Mouse (Mus musculus): ENCODE measurements around the gene D17Wsu92e. TPM values are rescaled to one million over a fixed set of nuclear protein-coding genes. Genes with fewer than 3 reads are reported as not detected.

D17Wsu92e gene
- polyA plus RNA-seq, 1 experiment from 2014 or later: 10.6 TPM

DNA sequence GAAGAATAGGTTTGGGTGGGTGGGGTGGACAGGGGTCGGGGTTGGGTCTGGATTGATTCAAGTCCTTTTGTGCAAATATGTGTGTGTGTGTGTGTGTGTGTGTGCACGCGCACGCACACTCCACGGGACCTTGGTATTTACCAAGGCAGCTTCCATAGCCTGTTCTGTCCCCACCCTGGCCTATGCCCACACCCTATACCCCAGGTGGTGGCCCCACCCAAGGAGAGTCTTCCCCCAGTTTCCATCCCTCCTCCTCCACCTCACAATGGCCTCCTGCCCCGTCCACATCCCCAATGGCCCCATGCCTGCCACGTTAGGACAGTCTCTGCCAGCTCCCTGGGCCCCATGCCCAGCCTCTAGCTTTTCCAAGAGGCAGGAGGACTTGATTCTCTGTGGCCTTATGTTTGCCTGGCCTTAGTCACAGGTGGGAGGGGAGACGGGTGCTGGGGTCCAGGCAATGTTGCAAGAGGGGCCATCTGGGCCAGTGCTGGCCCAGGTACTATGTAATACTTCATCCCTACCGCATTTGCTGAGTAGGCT lies 99.3 kb downstream of the D17Wsu92e start:
- Histone ChIP-seq H3K36me3 (no peaks in the 10 kb centered on the region), H3K27me3 (no peaks in the 10 kb centered on the region), H3K9me3 (no peaks in the 10 kb centered on the region), H3K4me3 (no peak overlapping the region), H3K27ac (replicated peaks) (no peak overlapping the region), H3K9ac (replicated peaks) (no peak overlapping the region), H3K4me1 (peaks cover 16% of the 10 kb centered on the region), H3K4me2 (replicated peaks) (no peak overlapping the region)
- WGBS: 64% methylated on average over 9 of the region's 9 CpGs
- no peak for ATAC-seq (replicated peaks)

DNA sequence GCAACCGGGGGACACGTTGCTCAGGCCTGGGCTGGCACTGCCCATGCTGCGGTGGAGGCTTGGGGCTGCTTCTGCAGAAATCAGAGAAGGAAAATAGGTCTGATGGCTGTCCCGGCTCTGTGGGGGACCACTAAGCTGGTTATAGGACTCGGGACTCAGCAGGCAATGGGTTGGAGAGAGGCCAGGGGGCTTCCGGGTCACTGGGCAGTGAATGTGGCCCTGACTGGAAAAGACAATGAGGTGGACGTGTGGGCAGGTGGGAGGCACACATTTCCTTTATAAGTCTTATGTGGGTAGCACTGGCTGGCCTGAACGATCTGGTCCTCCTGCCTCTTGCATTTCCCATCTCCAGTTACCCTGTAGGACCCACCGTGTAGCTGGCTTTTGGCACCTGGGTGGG lies 100.1 kb downstream of the D17Wsu92e start:
- H3K4me2 ChIP-seq (replicated peaks): no peak overlapping the region
- H3K9me3 ChIP-seq: no peaks in the 10 kb centered on the region
- no peak overlapping the region for H3K27ac ChIP-seq (replicated peaks)
- ATAC-seq (replicated peaks): no peak
- no peaks in the 10 kb centered on the region for H3K36me3 ChIP-seq
- no peak overlapping the region for H3K4me3 ChIP-seq
- H3K4me1 ChIP-seq: peaks cover 14% of the 10 kb centered on the region
- H3K27me3 ChIP-seq: no peaks in the 10 kb centered on the region
- 25% methylated on average over 9 of the region's 9 CpGs for WGBS
- no peak overlapping the region for H3K9ac ChIP-seq (replicated peaks)

DNA sequence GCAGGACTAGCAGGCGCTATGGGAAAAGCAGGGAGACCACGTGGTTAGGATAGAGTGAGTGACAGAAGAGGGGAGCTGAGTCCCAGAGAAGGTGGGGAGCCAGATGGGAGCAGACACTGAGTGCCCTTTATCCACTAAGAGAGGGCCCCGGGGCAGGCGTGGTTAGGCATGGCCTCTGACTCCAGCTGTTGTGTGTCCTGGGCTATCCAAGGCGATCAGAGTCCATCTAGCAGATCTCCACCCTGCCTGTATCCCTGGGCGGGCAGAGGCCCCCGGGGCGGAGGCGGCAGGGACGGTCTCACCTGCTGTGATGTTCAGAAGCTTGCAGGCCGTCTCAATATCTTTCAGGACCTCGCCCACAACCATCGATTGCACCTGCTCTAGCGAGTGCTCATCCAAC lies 100.8 kb downstream of the D17Wsu92e start:
- Histone ChIP-seq H3K27me3 (no peaks in the 10 kb centered on the region), H3K9ac (replicated peaks) (no peak overlapping the region), H3K4me2 (replicated peaks) (no peak overlapping the region), H3K27ac (replicated peaks) (no peak overlapping the region), H3K9me3 (no peaks in the 10 kb centered on the region), H3K36me3 (no peaks in the 10 kb centered on the region), H3K4me3 (no peak overlapping the region), H3K4me1 (peaks cover 10% of the 10 kb centered on the region; the same call in 1 of the 2 replicates)
- no peak for ATAC-seq (replicated peaks)
- WGBS: 72% methylated on average over 14 of the region's 14 CpGs

DNA sequence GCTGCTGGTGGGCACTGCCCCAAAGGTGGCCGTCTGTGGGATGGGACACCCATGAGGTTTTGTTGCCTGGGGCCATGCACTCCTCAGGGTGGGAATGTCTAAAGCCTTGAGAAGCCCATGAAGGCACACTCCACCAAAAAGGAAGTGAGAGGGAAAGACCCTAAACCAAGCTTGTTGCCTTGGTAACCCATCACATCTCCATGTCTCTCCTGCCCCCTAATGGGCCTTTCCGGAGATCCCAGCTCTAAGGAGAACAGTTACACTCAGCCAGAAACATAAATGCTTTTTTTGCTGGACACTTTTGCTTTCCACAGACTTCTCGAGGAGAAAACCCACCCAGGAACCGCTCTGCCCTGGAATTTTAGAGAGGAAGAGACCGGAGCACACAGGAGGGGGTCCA lies 102.2 kb downstream of the D17Wsu92e start:
- no peak overlapping the region for H3K9ac ChIP-seq (replicated peaks)
- 0 out of 2 replicates have a peak, but pooled peaks cover 4% of the 10 kb centered on the region for H3K27me3 ChIP-seq
- no peak; the same call in 1 of the 2 replicates for ATAC-seq (replicated peaks)
- 61% methylated on average over 5 of the region's 5 CpGs for WGBS
- H3K36me3 ChIP-seq: no peaks in the 10 kb centered on the region
- no peak overlapping the region for H3K27ac ChIP-seq (replicated peaks)
- peaks cover 10% of the 10 kb centered on the region; the same call in 1 of the 2 replicates for H3K4me1 ChIP-seq
- no peaks in the 10 kb centered on the region for H3K9me3 ChIP-seq
- no peak overlapping the region for H3K4me3 ChIP-seq
- H3K4me2 ChIP-seq (replicated peaks): no peak overlapping the region

DNA sequence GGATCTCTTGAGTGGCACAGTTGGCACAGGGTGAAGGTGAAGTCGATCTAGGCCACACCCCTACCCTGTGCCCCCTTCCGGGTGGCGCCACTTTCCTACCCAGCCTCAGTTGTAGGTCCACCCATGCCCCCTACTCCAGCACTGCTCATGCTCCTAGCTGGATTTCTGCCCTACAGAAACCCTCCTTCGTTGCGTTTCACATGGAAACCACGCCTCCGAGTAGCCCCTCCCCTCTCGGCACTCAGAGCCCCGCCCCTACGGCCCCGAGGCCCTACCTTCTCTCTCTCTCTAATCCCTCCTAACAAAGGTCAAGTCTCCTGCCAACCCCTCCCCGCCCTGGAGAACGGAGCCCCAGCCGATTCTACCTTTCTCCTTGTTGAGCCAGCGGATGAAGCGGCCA lies 103.6 kb downstream of the D17Wsu92e start:
- H3K36me3 ChIP-seq: no peaks in the 10 kb centered on the region
- H3K4me2 ChIP-seq (replicated peaks): peak overlapping the region; percentile 31
- no peak overlapping the region for H3K9ac ChIP-seq (replicated peaks)
- 3% methylated on average over 16 of the region's 16 CpGs for WGBS
- H3K27ac ChIP-seq (replicated peaks): no peak overlapping the region
- H3K4me1 ChIP-seq: peaks cover 10% of the 10 kb centered on the region; the same call in 1 of the 2 replicates
- peak overlapping the region; percentile 17 for H3K4me3 ChIP-seq
- no peaks in the 10 kb centered on the region for H3K9me3 ChIP-seq
- H3K27me3 ChIP-seq: 0 out of 2 replicates have a peak, but pooled peaks cover 4% of the 10 kb centered on the region
- ATAC-seq (replicated peaks): peak; percentile 70; the same call in 1 of the 2 replicates

DNA sequence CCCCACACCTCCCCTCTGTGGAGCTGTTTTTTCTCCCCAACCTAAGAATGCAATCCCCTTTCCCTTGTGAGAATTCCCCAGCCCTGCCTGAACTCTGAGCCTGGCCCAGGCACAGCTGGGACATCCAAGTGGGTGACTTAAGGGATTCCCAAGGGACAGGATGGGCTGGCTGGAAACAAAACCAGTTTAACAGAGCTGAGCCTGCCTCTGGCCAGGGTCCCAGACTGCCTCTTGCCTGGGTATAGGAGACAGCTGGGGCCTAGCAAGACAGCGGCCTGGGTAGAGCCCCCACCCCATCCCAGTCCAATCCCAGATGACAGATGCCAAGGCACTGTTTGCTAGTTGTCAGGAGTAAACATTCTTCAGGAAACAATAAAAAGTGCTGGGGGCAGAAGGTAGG lies 107.6 kb downstream of the D17Wsu92e start:
- no peak for ATAC-seq (replicated peaks)
- no peak overlapping the region for H3K27ac ChIP-seq (replicated peaks)

DNA sequence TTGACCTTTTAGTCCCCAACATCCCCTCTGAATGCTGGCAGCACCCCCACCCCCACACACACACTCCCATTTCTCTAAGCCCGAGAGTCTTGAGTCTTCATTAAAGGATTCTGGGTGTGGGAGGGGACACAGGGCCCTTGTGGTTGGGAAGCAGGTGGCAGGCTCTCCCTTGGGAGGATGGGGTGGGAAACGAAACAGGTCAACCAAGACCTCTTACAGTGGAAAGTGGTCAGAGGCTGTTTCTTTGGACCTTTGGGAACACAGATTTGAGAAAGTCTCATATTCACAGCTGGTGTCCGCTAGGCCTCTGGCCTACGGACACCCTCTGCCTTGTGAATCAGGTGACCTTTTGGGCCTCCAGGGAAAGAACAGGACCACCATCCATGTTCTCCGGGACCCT lies 110.8 kb downstream of the D17Wsu92e start:
- no peak overlapping the region for H3K4me3 ChIP-seq
- no peak for ATAC-seq (replicated peaks)
- H3K9me3 ChIP-seq: no peaks in the 10 kb centered on the region
- no peak overlapping the region for H3K27ac ChIP-seq (replicated peaks)
- H3K27me3 ChIP-seq: 0 out of 2 replicates have a peak, but pooled peaks cover 9% of the 10 kb centered on the region
- H3K4me2 ChIP-seq (replicated peaks): no peak overlapping the region
- peaks cover 11% of the 10 kb centered on the region for H3K4me1 ChIP-seq
- no peak overlapping the region for H3K9ac ChIP-seq (replicated peaks)
- H3K36me3 ChIP-seq: no peaks in the 10 kb centered on the region
- WGBS: 77% methylated on average over 5 of the region's 5 CpGs

More for the DNA sequence above, 107.6 kb downstream of the D17Wsu92e start:
- no peaks in the 10 kb centered on the region for H3K9me3 ChIP-seq
- H3K4me3 ChIP-seq: no peak overlapping the region
- no peak overlapping the region for H3K4me2 ChIP-seq (replicated peaks)
- peaks cover 14% of the 10 kb centered on the region for H3K4me1 ChIP-seq
- H3K27me3 ChIP-seq: 0 out of 2 replicates have a peak, but pooled peaks cover 4% of the 10 kb centered on the region
- WGBS: 48% methylated on average over 1 of the region's 1 CpGs
- H3K9ac ChIP-seq (replicated peaks): no peak overlapping the region
- no peaks in the 10 kb centered on the region for H3K36me3 ChIP-seq

DNA sequence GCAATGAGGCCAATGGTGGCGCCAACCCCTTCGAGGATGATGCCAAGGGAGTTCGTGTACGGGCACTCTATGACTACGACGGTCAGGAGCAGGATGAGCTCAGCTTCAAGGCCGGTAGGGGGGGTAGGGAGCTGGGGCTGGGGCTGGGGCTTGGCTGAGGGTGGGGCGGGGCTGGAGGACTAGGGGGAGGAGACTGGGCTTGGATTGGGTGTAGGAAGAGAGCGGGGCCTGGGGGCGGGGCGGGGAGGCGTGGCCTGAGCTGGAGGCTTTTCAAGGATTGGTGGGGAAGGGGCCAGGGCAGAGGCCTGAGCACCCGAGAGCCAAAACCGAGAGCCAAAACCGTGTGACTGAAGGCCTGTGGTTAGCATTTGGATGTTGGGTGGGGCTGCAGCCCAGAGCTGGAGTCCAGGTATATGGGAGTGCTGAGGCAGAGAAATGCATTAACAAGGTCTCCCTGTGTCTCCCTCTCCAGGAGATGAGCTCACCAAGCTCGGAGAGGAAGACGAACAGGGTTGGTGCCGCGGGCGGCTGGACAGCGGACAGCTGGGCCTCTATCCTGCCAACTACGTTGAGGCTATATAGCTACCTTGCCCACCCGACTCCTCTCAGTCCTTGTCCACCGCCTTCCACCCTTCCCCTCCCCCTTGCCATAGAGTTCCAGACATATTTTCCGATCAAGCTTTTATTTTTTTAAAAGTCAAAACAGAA lies 112.3 kb downstream of the D17Wsu92e start:
- H3K9ac ChIP-seq (replicated peaks): peak overlapping the region; percentile 10; the same call in 1 of the 2 replicates
- peak overlapping the region; percentile 42 for H3K4me2 ChIP-seq (replicated peaks)
- no peak overlapping the region for H3K27ac ChIP-seq (replicated peaks)
- H3K4me3 ChIP-seq: peak overlapping the region; percentile 28
- H3K9me3 ChIP-seq: no peaks in the 10 kb centered on the region
- no peaks in the 10 kb centered on the region for H3K36me3 ChIP-seq
- ATAC-seq (replicated peaks): peak; percentile 83
- 0 out of 2 replicates have a peak, but pooled peaks cover 5% of the 10 kb centered on the region for H3K27me3 ChIP-seq
- WGBS: 4% methylated on average over 25 of the region's 25 CpGs
- H3K4me1 ChIP-seq: peaks cover 11% of the 10 kb centered on the region

DNA sequence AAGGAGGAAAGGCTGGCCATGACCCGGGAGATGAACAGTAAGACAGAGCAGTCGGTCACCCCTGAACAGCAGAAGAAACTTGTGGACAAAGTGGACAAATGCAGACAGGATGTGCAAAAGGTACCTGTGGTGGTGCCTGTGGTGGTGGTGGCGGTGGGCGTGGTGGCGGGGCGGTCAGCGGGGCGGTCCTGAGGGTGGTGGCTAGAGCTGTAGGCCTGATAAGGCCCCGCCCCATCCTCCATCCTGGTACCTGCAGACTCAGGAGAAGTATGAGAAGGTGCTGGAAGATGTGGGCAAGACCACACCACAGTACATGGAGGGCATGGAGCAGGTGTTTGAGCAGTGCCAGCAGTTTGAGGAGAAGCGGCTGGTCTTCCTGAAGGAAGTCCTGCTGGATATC lies 114.8 kb downstream of the D17Wsu92e start:
- H3K4me2 ChIP-seq (replicated peaks): no peak overlapping the region
- 0 out of 2 replicates have a peak, but pooled peaks cover 5% of the 10 kb centered on the region for H3K27me3 ChIP-seq
- no peak overlapping the region for H3K27ac ChIP-seq (replicated peaks)
- WGBS: 46% methylated on average over 10 of the region's 10 CpGs
- H3K4me3 ChIP-seq: no peak overlapping the region
- no peak for ATAC-seq (replicated peaks)
- H3K9me3 ChIP-seq: no peaks in the 10 kb centered on the region
- H3K4me1 ChIP-seq: peaks cover 17% of the 10 kb centered on the region
- H3K36me3 ChIP-seq: no peaks in the 10 kb centered on the region
- H3K9ac ChIP-seq (replicated peaks): no peak overlapping the region

DNA sequence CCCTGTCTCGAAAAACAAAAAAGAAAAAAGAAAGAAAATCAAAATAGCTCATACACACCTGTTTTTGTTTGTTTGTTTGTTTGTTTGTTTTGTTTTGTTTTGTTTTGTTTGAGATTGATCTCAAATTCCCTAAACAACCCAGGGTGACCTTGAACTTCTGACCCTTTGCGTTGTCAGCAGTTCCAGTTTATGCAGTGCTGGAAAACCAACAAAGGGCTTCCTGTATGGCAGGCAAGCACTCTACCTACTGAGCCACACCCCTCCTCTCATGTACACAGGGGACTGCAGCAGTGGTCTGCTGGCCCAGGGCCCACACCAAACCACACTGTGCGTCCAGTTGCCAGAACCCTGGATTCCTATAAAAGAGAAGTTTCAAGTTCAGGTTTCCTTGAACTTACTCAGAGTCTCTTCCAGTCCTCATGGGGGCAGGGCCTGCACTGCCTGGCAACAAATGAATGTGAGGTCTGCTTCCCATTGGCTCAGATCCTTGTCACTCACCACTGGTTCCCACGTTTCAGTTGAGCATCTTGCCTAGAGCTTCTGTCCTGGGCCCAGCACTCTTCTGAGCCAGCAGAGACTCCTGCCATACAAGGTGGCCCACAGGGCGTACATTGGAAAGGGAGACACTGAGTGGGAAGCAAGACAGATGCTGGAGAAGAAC lies 116.4 kb downstream of the D17Wsu92e start:
- H3K4me2 ChIP-seq (replicated peaks): no peak overlapping the region
- 70% methylated on average over 5 of the region's 5 CpGs for WGBS
- 0 out of 2 replicates have a peak, but pooled peaks cover 5% of the 10 kb centered on the region for H3K27me3 ChIP-seq
- H3K4me3 ChIP-seq: no peak overlapping the region
- no peak for ATAC-seq (replicated peaks)
- no peaks in the 10 kb centered on the region for H3K9me3 ChIP-seq
- H3K4me1 ChIP-seq: peaks cover 17% of the 10 kb centered on the region
- no peak overlapping the region for H3K27ac ChIP-seq (replicated peaks)
- no peak overlapping the region for H3K9ac ChIP-seq (replicated peaks)
- H3K36me3 ChIP-seq: no peaks in the 10 kb centered on the region

DNA sequence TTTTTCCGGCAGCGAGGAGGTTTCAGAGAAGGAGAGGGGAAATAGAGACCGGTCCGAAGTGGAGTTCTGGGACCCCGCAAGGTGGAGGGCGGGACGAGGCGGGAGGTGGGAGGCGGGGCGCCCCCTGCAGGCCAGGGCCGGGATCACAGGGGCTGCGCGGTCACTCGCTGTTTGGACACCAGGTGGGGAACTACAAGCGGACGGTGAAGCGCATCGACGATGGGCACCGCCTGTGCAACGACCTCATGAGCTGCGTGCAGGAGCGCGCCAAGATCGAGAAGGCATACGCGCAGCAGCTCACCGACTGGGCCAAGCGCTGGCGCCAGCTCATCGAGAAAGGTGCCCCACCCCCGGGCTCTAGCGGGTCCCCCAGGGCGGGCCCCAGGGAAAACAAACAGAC lies 117.9 kb downstream of the D17Wsu92e start:
- Histone ChIP-seq H3K27ac (replicated peaks) (no peak overlapping the region), H3K36me3 (no peaks in the 10 kb centered on the region), H3K9me3 (no peaks in the 10 kb centered on the region), H3K4me1 (peaks cover 6% of the 10 kb centered on the region), H3K4me3 (peak overlapping the region; percentile 31), H3K4me2 (replicated peaks) (peak overlapping the region; percentile 48), H3K9ac (replicated peaks) (peak overlapping the region; percentile 36; the same call in 1 of the 2 replicates), H3K27me3 (0 out of 2 replicates have a peak, but pooled peaks cover 5% of the 10 kb centered on the region)
- 1% methylated on average over 34 of the region's 34 CpGs for WGBS
- ATAC-seq (replicated peaks): 0 out of 2 replicates have a peak, but pooled peaks have one; percentile 21

DNA sequence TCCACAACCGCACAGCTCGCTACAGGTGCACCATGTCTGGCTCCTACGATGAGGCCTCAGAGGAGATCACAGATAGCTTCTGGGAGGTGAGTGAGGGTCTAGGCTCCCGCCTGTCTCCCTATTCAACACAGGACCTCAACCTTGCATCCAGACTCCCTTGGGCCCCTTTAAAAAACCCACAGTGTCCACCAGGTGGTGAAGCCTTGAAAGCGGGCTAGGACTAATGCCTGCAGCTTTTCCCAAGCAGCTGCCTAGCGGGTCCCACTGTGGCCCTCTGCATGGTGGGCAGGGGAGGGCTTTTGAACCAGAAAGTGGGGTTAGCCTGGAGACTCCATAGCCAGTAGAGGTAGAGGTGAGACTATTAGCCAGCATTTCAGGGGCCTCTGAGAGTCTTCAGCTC lies 118.6 kb downstream of the D17Wsu92e start:
- ATAC-seq (replicated peaks): no peak
- H3K4me3 ChIP-seq: no peak overlapping the region
- no peaks in the 10 kb centered on the region for H3K36me3 ChIP-seq
- H3K27ac ChIP-seq (replicated peaks): no peak overlapping the region
- H3K9me3 ChIP-seq: no peaks in the 10 kb centered on the region
- H3K4me1 ChIP-seq: peaks cover 5% of the 10 kb centered on the region
- H3K4me2 ChIP-seq (replicated peaks): no peak overlapping the region
- no peak overlapping the region for H3K9ac ChIP-seq (replicated peaks)
- H3K27me3 ChIP-seq: 0 out of 2 replicates have a peak, but pooled peaks cover 4% of the 10 kb centered on the region
- 74% methylated on average over 6 of the region's 6 CpGs for WGBS
